Mouse (Mus musculus): ENCODE data around the gene Gm11099. TPM values are rescaled to one million over a fixed set of nuclear protein-coding genes. Genes with fewer than 3 reads are reported as not detected.

Gene Gm11099
- polyA plus RNA-seq (2012; rRNA removed), result not detected in 2 replicates

- TF ChIP-seq CTCF (IDR thresholded peaks at IDR 0.05; ENCODE audit: insufficient read depth, low read length) (no peak), POLR2A (IDR thresholded peaks at IDR 0.05; ENCODE audit: borderline replicate concordance, extremely low read depth, low read depth, low read length) (no peak)
- no peaks in the 10 kb centered on the region for H3K4me1 ChIP-seq (ENCODE audit: control insufficient read depth, insufficient read depth, low read length)
- 83% methylated on average over 5 of the region's 5 CpGs for WGBS
- DNase-seq, result no peak
- no peak within 1 kb of the TSS for H3K4me3 ChIP-seq (replicated peaks; ENCODE audit: extremely low read depth, low read depth, low read length)
Measured at GRCm38 (mm10) chr2:58859134-58859533, at the start of gene Gm11099. Gene Gm11099 (plus strand): TSS chr2:58859434.

- DNase-seq, result no peak
- TF ChIP-seq POLR2A (IDR thresholded peaks at IDR 0.05; ENCODE audit: borderline replicate concordance, extremely low read depth, low read depth, low read length) (no peak), CTCF (IDR thresholded peaks at IDR 0.05; ENCODE audit: insufficient read depth, low read length) (no peak)
- 40% methylated on average over 2 of the region's 2 CpGs for WGBS
- no peak overlapping the region for H3K4me3 ChIP-seq (replicated peaks; ENCODE audit: extremely low read depth, low read depth, low read length)
- H3K4me1 ChIP-seq (ENCODE audit: control insufficient read depth, insufficient read depth, low read length), result no peaks in the 10 kb centered on the region
Measured at GRCm38 (mm10) chr2:58812941-58813340, 46.3 kb upstream of the Gm11099 start.

GRCm38 (mm10) chr2:58828910-58829600 is 30.2 kb upstream of the Gm11099 start:
- Histone ChIP-seq H3K4me3 (replicated peaks; ENCODE audit: extremely low read depth, low read depth, low read length) (no peak overlapping the region), H3K4me1 (ENCODE audit: control insufficient read depth, insufficient read depth, low read length) (peaks cover 2% of the 10 kb centered on the region; the same call in 1 of the 2 replicates)
- WGBS, result 56% methylated on average over 3 of the region's 3 CpGs
- TF ChIP-seq POLR2A (IDR thresholded peaks at IDR 0.05; ENCODE audit: borderline replicate concordance, extremely low read depth, low read depth, low read length), result no peak
- TF ChIP-seq CTCF (IDR thresholded peaks at IDR 0.05; ENCODE audit: insufficient read depth, low read length), result no peak
- DNase-seq, result peak; percentile 16

GRCm38 (mm10) chr2:58829981-58830742 is 29.1 kb upstream of the Gm11099 start:
- H3K4me1 ChIP-seq (ENCODE audit: control insufficient read depth, insufficient read depth, low read length), result peaks cover 2% of the 10 kb centered on the region; the same call in 1 of the 2 replicates
- peak; percentile 25 for DNase-seq
- H3K4me3 ChIP-seq (replicated peaks; ENCODE audit: extremely low read depth, low read depth, low read length), result no peak overlapping the region
- TF ChIP-seq CTCF (IDR thresholded peaks at IDR 0.05; ENCODE audit: insufficient read depth, low read length) (no peak), POLR2A (IDR thresholded peaks at IDR 0.05; ENCODE audit: borderline replicate concordance, extremely low read depth, low read depth, low read length) (no peak)
- WGBS, result 47% methylated on average over 7 of the region's 7 CpGs

- WGBS, result 86% methylated on average over 20 of the region's 20 CpGs
- no peak for DNase-seq
- Histone ChIP-seq H3K4me1 (ENCODE audit: control insufficient read depth, insufficient read depth, low read length) (peaks cover 2% of the 10 kb centered on the region; the same call in 1 of the 2 replicates), H3K4me3 (replicated peaks; ENCODE audit: extremely low read depth, low read depth, low read length) (no peak overlapping the region)
- TF ChIP-seq POLR2A (IDR thresholded peaks at IDR 0.05; ENCODE audit: borderline replicate concordance, extremely low read depth, low read depth, low read length) (no peak), CTCF (IDR thresholded peaks at IDR 0.05; ENCODE audit: insufficient read depth, low read length) (no peak)
Measured at GRCm38 (mm10) chr2:58832253-58832980, 26.8 kb upstream of the Gm11099 start.

- Histone ChIP-seq H3K4me1 (ENCODE audit: control insufficient read depth, insufficient read depth, low read length) (no peaks in the 10 kb centered on the region), H3K4me3 (replicated peaks; ENCODE audit: extremely low read depth, low read depth, low read length) (no peak overlapping the region)
- no peak for DNase-seq
- no peak for TF ChIP-seq POLR2A (IDR thresholded peaks at IDR 0.05; ENCODE audit: borderline replicate concordance, extremely low read depth, low read depth, low read length)
- 75% methylated on average over 3 of the region's 3 CpGs for WGBS
Measured at GRCm38 (mm10) chr2:58841021-58841420, 18.2 kb upstream of the Gm11099 start.

- WGBS, result 73% methylated on average over 4 of the region's 4 CpGs
- Histone ChIP-seq H3K4me1 (ENCODE audit: control insufficient read depth, insufficient read depth, low read length) (no peaks in the 10 kb centered on the region), H3K4me3 (replicated peaks; ENCODE audit: extremely low read depth, low read depth, low read length) (no peak overlapping the region)
- DNase-seq, result no peak
- TF ChIP-seq POLR2A (IDR thresholded peaks at IDR 0.05; ENCODE audit: borderline replicate concordance, extremely low read depth, low read depth, low read length) (no peak), CTCF (IDR thresholded peaks at IDR 0.05; ENCODE audit: insufficient read depth, low read length) (no peak)
Measured at GRCm38 (mm10) chr2:58842443-58842842, 16.8 kb upstream of the Gm11099 start.

GRCm38 (mm10) chr2:58844499-58844898 is 14.7 kb upstream of the Gm11099 start:
- TF ChIP-seq CTCF (IDR thresholded peaks at IDR 0.05; ENCODE audit: insufficient read depth, low read length), result no peak
- no peak for TF ChIP-seq POLR2A (IDR thresholded peaks at IDR 0.05; ENCODE audit: borderline replicate concordance, extremely low read depth, low read depth, low read length)
- Histone ChIP-seq H3K4me3 (replicated peaks; ENCODE audit: extremely low read depth, low read depth, low read length) (no peak overlapping the region), H3K4me1 (ENCODE audit: control insufficient read depth, insufficient read depth, low read length) (no peaks in the 10 kb centered on the region)
- WGBS, result 19% methylated on average over 10 of the region's 10 CpGs
- DNase-seq, result no peak

GRCm38 (mm10) chr2:58879876-58880275 is 20.6 kb downstream of the Gm11099 start:
- no peak for DNase-seq
- 53% methylated on average over 3 of the region's 3 CpGs for whole genome bisulfite sequencing
- no peaks in the 10 kb centered on the region for H3K4me1 ChIP-seq (ENCODE audit: control insufficient read depth, insufficient read depth, low read length)

More at GRCm38 (mm10) chr2:58879876-58880275, 20.6 kb downstream of the Gm11099 start:
- TF ChIP-seq POLR2A (IDR thresholded peaks at IDR 0.05; ENCODE audit: borderline replicate concordance, extremely low read depth, low read depth, low read length) (no peak), CTCF (IDR thresholded peaks at IDR 0.05; ENCODE audit: insufficient read depth, low read length) (no peak)
- H3K4me3 ChIP-seq (replicated peaks; ENCODE audit: extremely low read depth, low read depth, low read length), result no peak overlapping the region
